Mouse (Mus musculus): ENCODE results near the gene Adam11.

Adam11 gene

GRCm38 (mm10) chr11:102779824-102780223 is 18.6 kb downstream of the Adam11 start:
- DNase-seq, result no peak

- DNase-seq, result no peak
Measured at GRCm38 (mm10) chr11:102780271-102780985, 19.2 kb downstream of the Adam11 start.

DNA sequence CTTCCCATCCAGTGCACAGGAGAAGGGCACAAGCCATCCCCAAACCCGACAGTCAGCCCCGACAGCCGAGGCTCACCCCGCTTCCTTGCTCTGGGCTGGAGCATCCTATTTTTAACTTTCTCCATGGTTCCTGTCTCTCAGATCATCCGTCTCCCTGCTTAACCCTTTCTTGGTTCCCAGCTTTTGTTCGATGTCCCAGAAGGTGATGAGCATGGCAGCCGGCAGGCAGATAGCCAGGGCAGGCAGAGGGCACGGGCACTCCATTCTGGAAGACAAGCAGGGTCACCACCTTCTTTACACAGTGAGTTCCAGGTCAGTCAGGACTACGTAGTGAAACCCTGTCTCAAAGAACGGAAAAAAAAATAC is 19.7 kb downstream of the Adam11 start:
- DNase-seq, result no peak

DNA sequence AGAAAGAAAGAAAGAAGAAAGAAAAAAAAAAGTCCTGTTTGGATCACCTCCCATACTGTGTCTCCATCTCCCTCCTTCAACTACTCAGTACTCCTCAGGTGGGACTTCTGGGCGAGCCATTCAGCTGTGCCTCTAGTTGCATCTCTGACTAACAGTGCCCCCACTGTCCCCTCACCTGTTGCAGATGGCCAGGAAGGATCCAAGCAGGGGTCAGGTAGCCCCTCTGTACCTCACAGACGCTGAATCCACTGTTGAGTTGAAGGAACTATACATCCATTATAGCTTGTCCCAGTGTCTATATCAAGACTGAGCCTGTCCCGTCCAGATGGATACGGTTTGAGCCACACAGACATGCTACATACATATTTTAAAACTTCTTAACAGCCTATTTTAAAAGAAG is 20.3 kb downstream of the Adam11 start:
- no peak for DNase-seq

- no peak for DNase-seq
Measured at GRCm38 (mm10) chr11:102783443-102783842, 22.2 kb downstream of the Adam11 start.

GRCm38 (mm10) chr11:102787688-102788177 is 26.5 kb downstream of the Adam11 start:
- no peak for DNase-seq

DNA sequence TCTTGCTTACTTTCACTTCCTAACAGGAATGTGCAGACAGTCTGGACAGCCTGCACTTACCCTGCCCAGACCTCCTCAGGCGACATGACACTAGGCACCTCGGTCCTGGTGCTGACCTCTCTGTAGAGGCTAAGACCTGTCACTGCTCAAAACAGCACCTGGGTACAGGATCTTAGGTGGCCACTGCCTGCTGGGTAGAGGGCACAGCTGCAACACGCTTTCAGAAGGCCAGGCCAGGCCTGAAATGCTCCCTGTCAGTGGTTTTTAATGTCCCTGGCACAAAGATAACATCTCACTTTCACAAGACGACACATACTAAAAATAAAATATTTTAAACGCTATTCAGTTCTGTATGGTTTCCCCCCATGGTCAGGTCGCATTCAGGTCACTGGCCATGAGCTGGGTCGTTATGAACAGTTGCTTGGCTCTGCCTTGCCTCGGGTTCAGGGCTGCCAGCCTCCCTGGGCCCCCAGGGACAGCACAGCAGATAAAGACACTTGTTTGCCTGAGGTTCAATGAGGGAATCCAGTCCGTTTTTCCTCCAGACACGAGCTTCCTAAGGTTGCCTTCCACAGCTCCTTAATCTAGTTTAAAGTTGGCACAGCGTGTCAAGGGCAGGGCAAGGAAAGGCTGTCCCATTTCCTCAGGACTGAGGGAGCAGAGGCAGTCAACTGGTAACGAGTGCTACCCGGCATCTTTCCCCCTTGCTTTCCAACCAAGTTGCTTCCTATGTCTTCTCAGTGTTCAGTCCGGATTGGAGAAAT is 30.6 kb downstream of the Adam11 start:
- DNase-seq, result no peak

DNA sequence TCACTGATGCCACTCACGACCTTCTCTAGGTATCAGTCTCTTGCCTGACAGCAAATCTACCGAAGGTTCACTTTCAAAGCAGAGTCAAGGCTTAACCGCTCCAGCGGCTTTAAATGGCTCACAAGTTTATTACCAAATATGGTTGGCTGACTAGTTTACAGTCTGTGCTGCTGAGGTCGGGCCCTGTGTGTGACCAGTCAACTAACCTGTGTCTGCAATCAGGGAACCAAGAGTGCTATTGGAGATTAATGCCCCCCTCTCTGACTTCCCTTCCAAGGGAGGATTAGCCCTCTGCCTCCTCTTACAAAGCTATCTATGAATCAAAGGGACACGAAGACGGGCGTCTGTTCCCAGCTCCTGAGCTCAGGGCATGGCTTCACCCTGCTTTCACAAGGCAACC is 32.9 kb downstream of the Adam11 start:
- DNase-seq, result no peak

DNA sequence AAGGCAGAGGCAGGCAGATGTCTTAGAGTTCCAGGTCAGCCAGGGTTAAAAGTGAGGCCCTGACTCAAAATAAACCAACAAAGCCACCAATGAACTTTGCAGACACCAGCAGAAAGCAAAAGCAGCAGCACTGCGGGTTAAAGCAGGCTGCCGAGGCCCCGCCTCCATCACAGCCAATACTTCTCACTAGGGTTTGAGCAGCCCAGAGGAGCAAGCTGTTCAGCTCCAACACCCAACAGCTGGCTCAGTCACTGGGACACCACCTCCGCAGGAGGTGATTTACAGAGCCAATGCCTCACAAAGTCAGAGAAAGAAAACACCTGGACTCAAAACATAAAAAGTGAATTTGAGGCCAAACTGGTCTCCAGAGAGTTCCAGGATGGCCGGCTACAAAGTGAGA is 42.2 kb downstream of the Adam11 start:
- no peak for DNase-seq

DNA sequence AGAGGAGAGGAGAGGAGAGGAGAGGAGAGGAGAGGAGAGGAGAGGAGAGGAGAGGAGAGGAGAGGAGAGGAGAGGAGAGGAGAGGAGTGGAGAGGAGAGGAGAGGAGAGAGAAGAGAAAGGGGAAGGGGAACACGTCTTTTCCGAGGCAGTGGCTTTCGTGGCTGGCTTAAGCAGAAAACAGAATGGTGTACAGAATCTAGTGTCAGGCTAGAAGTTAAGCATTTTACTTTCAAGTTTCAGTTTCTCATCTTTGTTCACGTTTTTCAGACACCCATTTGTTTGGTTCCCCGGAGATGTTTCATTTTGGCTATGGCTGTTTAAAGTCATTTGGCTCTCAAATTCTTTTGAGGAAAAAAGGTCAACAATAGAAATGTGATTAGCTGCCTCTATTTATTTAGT is 47.0 kb downstream of the Adam11 start:
- no peak for DNase-seq

DNA sequence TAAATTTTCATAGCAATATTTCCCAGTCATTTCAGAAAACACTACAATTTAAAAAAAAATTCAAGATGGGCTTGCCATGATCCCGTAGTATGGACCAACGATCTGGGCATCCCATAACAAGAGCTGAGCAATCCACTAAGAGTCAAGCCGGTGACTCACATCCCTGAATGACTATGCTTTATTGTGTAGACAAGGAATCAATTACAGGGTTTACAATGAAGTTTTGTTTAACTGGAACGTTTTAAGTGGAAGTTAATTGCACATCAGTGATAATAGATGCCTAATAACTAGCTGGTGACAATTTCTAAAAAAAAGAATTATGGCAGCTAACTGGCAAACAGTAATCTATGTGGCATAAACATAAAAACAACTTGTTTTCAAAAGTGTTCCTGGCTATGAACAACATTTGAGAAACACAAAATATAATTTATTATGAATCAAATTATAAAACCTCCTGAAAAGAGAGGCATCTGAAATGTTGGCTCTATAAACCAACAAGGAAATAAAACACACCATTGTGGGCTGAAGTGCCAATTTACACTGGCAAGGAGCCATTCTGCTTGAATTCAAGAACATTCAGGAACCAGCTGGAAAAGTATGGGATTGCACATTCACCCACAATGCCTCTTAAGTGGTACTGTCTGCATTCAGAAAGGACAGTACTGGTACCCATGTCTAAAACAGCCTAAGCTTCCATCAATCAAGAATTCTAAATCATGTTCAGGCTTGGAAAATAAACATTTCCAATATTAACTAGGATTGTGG is 49.7 kb downstream of the Adam11 start:
- no peak for DNase-seq

GRCm38 (mm10) chr11:102814881-102815280 is 53.6 kb downstream of the Adam11 start:
- DNase-seq, result no peak

GRCm38 (mm10) chr11:102818121-102819020 is 57.1 kb downstream of the Adam11 start:
- DNase-seq, result peak; percentile 27

DNA sequence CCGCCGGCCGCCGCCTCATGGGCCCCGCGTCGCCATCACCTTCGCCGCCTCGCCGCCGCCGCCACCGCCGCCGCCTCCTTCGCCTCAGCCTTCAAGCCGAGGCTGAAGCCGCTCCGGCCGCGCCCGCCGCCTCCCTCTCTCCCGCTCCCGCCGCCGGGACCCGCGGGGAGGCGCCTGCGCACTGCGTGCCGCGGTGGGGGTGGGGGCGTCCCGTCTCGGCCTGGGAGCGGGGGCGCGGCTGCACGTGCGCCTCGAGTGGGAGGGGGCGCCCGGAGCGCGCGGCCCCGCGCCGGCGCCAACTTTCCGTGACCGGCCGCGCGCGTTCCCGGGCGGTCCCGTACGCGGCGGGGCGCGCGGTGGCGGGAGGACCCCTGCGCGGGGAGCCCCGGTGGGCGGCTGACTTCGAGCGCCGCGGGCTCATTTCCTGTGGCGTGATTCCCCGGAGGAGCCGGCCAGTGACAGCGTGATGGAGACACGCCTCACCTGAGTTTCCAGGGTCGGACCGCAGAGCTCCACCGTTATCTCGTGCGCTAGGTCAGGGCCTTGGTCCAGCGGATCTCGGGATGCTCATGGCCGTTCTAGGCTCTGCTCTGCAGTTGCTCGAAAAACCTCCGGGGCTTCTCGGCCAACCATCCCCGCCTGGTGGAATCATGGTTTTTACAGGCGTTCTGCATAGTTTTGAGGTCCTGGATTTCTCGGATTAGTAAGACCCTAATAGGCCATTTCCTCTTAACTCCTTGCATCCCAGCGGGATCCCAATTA is 58.0 kb downstream of the Adam11 start, which contains the start of gene Gjc1:
Gene Gjc1 (minus strand): TSS at position 680 of the 762 bp plus-strand sequence.
- DNase-seq, result peak; percentile 62

DNA sequence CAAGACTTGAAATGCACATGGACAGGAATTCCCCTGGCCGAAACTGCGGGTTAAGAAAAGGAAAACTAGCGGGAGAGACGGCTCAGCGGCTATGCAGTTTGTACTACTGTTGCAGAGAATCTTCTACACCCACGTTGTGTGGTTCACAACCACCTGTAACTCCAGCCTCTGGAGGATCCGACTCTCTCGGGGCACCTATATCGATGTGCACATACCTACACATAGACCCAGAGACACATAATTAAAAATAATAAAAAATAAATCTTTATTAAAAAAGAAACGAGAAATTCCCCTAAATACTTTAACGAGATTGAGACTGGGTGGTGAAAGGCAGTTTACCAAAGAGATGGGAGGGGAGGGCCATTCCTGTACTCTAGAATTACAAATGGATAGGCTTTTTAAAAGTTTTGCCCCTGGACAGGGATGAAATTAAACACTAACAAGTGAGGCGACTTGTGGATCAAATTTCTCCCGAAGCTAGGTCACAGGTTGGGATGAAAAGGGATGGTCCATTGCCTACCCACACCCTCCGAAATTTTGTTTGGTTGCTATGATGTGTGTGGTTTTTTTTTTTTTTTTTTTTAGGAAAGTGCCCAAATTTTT is 58.6 kb downstream of the Adam11 start:
- no peak for DNase-seq

DNA sequence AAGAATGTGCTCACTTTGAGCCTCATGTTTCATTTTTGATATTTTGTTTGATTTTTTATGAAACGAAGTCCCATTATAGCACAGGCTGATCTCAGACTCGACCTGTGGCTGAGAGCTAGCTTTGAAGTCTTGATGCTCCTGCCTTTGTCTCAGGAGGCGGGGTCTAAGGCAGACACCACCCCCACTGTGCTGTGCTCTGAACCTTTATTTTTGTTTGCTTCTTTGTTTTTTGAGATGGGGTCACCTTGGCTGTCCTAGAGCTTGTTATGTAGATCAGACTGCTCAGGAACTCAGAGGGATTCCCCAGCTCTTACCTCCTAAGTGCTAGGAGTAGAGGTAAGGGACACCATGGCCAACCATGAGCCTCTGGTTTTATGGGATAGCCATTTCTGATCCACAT is 59.2 kb downstream of the Adam11 start:
- DNase-seq, result peak; percentile 9

DNA sequence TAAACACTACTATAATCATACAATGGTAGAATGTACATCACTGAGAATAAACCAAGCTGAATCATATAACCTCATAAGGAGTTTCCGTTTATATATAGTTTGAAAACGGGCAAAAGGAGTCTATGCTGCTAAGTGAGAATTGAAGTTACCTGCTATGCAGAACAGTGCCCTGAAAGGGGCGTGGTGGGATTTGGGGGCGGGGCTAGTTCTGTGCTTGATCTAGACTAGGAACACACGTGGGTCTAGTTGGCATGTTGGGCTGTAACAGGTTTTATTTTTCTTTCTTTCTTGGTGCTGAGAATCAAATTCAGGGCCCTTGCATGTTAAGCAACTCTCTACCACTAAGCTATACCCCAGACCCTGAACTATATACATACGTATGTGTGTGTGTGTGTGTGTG is 60.0 kb downstream of the Adam11 start:
- peak; percentile 41 for DNase-seq

DNA sequence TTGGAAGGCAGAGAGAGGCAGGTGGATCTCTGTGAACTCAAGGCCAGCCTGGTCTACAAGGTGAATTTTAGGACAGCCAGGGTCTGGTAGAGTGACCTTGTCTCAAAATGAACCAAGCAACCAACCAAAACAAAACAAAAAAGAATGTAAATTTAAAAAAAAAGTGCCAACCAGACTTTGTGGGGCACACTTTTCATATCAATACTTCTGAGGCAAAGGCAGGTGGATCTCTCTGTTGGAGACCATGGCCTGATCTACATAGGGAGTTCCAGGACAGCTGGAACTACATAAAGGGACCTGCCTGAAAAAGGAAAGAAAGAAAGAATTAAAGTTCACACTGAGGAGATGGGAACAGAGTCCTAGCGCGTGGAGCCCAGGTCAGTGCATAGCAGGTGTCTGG is 65.2 kb downstream of the Adam11 start:
- no peak for DNase-seq

DNA sequence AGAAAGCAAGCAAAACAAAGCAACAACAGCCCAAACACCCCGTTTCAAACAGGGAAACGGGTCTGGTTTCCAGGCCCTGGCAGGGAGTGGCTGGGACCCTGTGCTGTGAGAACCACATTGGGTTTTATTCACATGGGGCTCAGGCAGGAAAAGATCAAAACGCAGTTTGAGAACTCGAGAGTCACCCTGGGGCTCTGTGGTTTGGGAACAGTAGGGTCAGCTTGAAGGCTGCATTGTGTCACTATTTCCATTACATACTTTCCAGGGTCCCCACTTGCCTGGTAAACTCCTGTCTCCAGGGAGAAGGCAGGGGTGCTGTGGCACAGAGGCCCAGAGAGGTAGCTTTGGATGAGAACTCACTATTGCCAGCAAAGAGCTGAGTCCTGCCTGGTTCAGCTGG is 65.9 kb downstream of the Adam11 start:
- DNase-seq, result no peak
